Mouse (Mus musculus) midbrain, embryonic 11.5 days (tissue): ENCODE results near the gene Ldhal6b. TPM values are rescaled to one million over a fixed set of nuclear protein-coding genes. Genes with fewer than 3 reads are reported as not detected.
"Not testable (repeated sequence)": the region's sequence is repeated elsewhere in the genome, so short reads cannot be mapped to it uniquely, and the experiment has no call there.

Experiments used
- ATAC-seq: fragments of 200-750 bp; cut with Nextera tagmentation; 2 replicates; pipeline ENCODE4 v1.8.0; 2017; ENCODE audit warnings: moderate TSS enrichment, moderate library complexity; ENCODE audit not compliant: low FRiP score
- DNase-seq: peaks from one replicate; pipeline ENCODE4 v3.0.0; 2015; ENCODE audit warnings: low spot score; ENCODE audit errors: missing footprints
- H3K27ac ChIP-seq: fragments of 300-500 bp; sonication (generic); 2 replicates; pipeline ENCODE4 v1.5.1; 2014; ENCODE audit warnings: low read depth, low read length
- H3K27me3 ChIP-seq: fragments of 300-500 bp; sonication (generic); 2 replicates; pipeline ENCODE4 v1.6.1; 2014; ENCODE audit warnings: mild to moderate bottlenecking, low read length, moderate library complexity, mixed read lengths; ENCODE audit not compliant: control insufficient read depth, insufficient read depth
- H3K36me3 ChIP-seq: fragments of 300-500 bp; sonication (generic); 2 replicates; pipeline ENCODE4 v1.6.1; 2014; ENCODE audit warnings: mild to moderate bottlenecking, low read length, moderate library complexity, mixed read lengths; ENCODE audit not compliant: control insufficient read depth, insufficient read depth
- H3K4me1 ChIP-seq: fragments of 300-500 bp; sonication (generic); 2 replicates; pipeline ENCODE4 v1.6.1; 2014; ENCODE audit warnings: low read length; ENCODE audit not compliant: control insufficient read depth, insufficient read depth
- H3K4me2 ChIP-seq: fragments of 300-500 bp; sonication (generic); 2 replicates; pipeline ENCODE4 v1.6.1; 2014; ENCODE audit warnings: mild to moderate bottlenecking, moderate library complexity
- H3K4me3 ChIP-seq: fragments of 300-500 bp; sonication (generic); 2 replicates; pipeline ENCODE4 v1.5.1; 2014; ENCODE audit warnings: low read depth, low read length
- H3K9ac ChIP-seq: fragments of 300-500 bp; sonication (generic); 2 replicates; pipeline ENCODE4 v1.6.1; 2014; ENCODE audit warnings: low read length
- H3K9me3 ChIP-seq: fragments of 300-500 bp; sonication (generic); 2 replicates; pipeline ENCODE4 v1.6.1; 2016; ENCODE audit warnings: low read length; ENCODE audit not compliant: control insufficient read depth
- WGBS: fragments of 180-500 bp; shearing (Covaris S2); extraction: QIAGEN DNeasy Blood & Tissue Kit; methylation state at CpG from one replicate; pipeline ENCODE4 v1.1.7; 2014; 5-methylcytosine and 5-hydroxymethylcytosine counted together
- polyA plus RNA-seq: library from polyadenylated mRNA; unstranded; fragments of >200 nt; fragmentation: Nextera tagmentation; extraction: Ambion mirVana; gene quantifications from 2 replicates; pipeline ENCODE4 v1.2.1, GENCODE M21; 2014

The Ldhal6b gene
- not detected in 2 replicates for polyA plus RNA-seq

- no peak within 1 kb of the TSS for H3K4me2 ChIP-seq
- no peaks in the 10 kb centered on the region for H3K9me3 ChIP-seq
- WGBS: 97% methylated on average over 11 of the region's 11 CpGs
- H3K9ac ChIP-seq: no peak within 1 kb of the TSS
- H3K4me3 ChIP-seq: no peak within 1 kb of the TSS
- no peak for ATAC-seq
- H3K27me3 ChIP-seq: no peaks in the 10 kb centered on the region
- H3K36me3 ChIP-seq: no peaks in the 10 kb centered on the region; the same call in 1 of the 2 replicates
- no peak for DNase-seq
- no peaks in the 10 kb centered on the region for H3K4me1 ChIP-seq
- H3K27ac ChIP-seq: no peak within 1 kb of the TSS
Measured at GRCm38 (mm10) chr17:5418545-5418944, at the start of gene Ldhal6b. Ldhal6b (minus strand) TSS chr17:5418767.

- DNase-seq (no peak), ATAC-seq (no peak)
- no peaks in the 10 kb centered on the region for H3K9me3 ChIP-seq
- no peaks in the 10 kb centered on the region for H3K27me3 ChIP-seq
- WGBS: 55% methylated on average over 4 of the region's 4 CpGs
- H3K4me2 ChIP-seq: no peak overlapping the region
- H3K4me1 ChIP-seq: no peaks in the 10 kb centered on the region
- no peak overlapping the region for H3K9ac ChIP-seq
- no peaks in the 10 kb centered on the region for H3K36me3 ChIP-seq
- H3K27ac ChIP-seq: no peak overlapping the region
- H3K4me3 ChIP-seq: no peak overlapping the region
Measured at GRCm38 (mm10) chr17:5467177-5467576, 48.6 kb upstream of the Ldhal6b start.

GRCm38 (mm10) chr17:5466736-5467135, 48.2 kb upstream of the Ldhal6b start:
- H3K4me1 ChIP-seq: no peaks in the 10 kb centered on the region
- no peaks in the 10 kb centered on the region for H3K36me3 ChIP-seq
- 82% methylated on average over 8 of the region's 8 CpGs for WGBS
- H3K9ac ChIP-seq: no peak overlapping the region
- no peak overlapping the region for H3K27ac ChIP-seq
- DNase-seq (no peak), ATAC-seq (no peak)
- H3K4me2 ChIP-seq: no peak overlapping the region
- H3K27me3 ChIP-seq: no peaks in the 10 kb centered on the region
- H3K9me3 ChIP-seq: no peaks in the 10 kb centered on the region
- no peak overlapping the region for H3K4me3 ChIP-seq

- H3K9me3 ChIP-seq: no peaks in the 10 kb centered on the region
- no peak overlapping the region for H3K27ac ChIP-seq
- no peak overlapping the region for H3K9ac ChIP-seq
- H3K4me2 ChIP-seq: no peak overlapping the region
- 89% methylated on average over 2 of the region's 2 CpGs for WGBS
- H3K4me1 ChIP-seq: no peaks in the 10 kb centered on the region
- H3K4me3 ChIP-seq: no peak overlapping the region
- no peaks in the 10 kb centered on the region for H3K27me3 ChIP-seq
- no peak for ATAC-seq
- no peak for DNase-seq
- no peaks in the 10 kb centered on the region for H3K36me3 ChIP-seq
Measured at GRCm38 (mm10) chr17:5463912-5464311, 45.3 kb upstream of the Ldhal6b start.

- Histone ChIP-seq H3K36me3 (no peaks in the 10 kb centered on the region), H3K9ac (no peak overlapping the region), H3K27ac (no peak overlapping the region), H3K4me1 (no peaks in the 10 kb centered on the region), H3K9me3 (no peaks in the 10 kb centered on the region), H3K4me3 (no peak overlapping the region), H3K4me2 (no peak overlapping the region), H3K27me3 (no peaks in the 10 kb centered on the region)
- no peak for ATAC-seq
- 79% methylated on average over 4 of the region's 4 CpGs for WGBS
- no peak for DNase-seq
Measured at GRCm38 (mm10) chr17:5453657-5454056, 35.1 kb upstream of the Ldhal6b start.

GRCm38 (mm10) chr17:5443751-5444150, 25.2 kb upstream of the Ldhal6b start:
- Histone ChIP-seq H3K27ac (no peak overlapping the region), H3K36me3 (no peaks in the 10 kb centered on the region), H3K4me3 (no peak overlapping the region), H3K9me3 (no peaks in the 10 kb centered on the region), H3K4me2 (no peak overlapping the region), H3K9ac (no peak overlapping the region), H3K4me1 (no peaks in the 10 kb centered on the region; the same call in 1 of the 2 replicates), H3K27me3 (no peaks in the 10 kb centered on the region)
- 79% methylated on average over 5 of the region's 5 CpGs for WGBS
- DNase-seq: no peak
- ATAC-seq: no peak

GRCm38 (mm10) chr17:5443260-5443659, 24.7 kb upstream of the Ldhal6b start:
- H3K36me3 ChIP-seq: no peaks in the 10 kb centered on the region
- WGBS: 77% methylated on average over 3 of the region's 3 CpGs
- no peaks in the 10 kb centered on the region for H3K27me3 ChIP-seq
- H3K4me2 ChIP-seq: no peak overlapping the region
- ATAC-seq (no peak), DNase-seq (no peak)
- H3K9ac ChIP-seq: no peak overlapping the region
- no peaks in the 10 kb centered on the region; the same call in 1 of the 2 replicates for H3K4me1 ChIP-seq
- no peaks in the 10 kb centered on the region for H3K9me3 ChIP-seq
- H3K27ac ChIP-seq: no peak overlapping the region
- H3K4me3 ChIP-seq: no peak overlapping the region

GRCm38 (mm10) chr17:5442403-5442802, 23.8 kb upstream of the Ldhal6b start:
- not testable (repeated sequence) for H3K9me3 ChIP-seq, H3K4me3 ChIP-seq, ATAC-seq, H3K36me3 ChIP-seq, H3K4me1 ChIP-seq, H3K4me2 ChIP-seq, H3K27ac ChIP-seq, H3K9ac ChIP-seq, DNase-seq, H3K27me3 ChIP-seq
- 74% methylated on average over 5 of the region's 5 CpGs for WGBS

- Histone ChIP-seq H3K4me3 (peak within 1 kb of the TSS; percentile 70), H3K27ac (no peak within 1 kb of the TSS), H3K9ac (peak within 1 kb of the TSS; percentile 74), H3K9me3 (no peaks in the 10 kb centered on the region), H3K4me1 (no peaks in the 10 kb centered on the region; the same call in 1 of the 2 replicates), H3K36me3 (no peaks in the 10 kb centered on the region), H3K27me3 (no peaks in the 10 kb centered on the region), H3K4me2 (peak within 1 kb of the TSS; percentile 61)
- peak; percentile 91 for ATAC-seq
- peak; percentile 99 for DNase-seq
- under 1% methylated on average over 27 of the region's 27 CpGs for WGBS
Measured at GRCm38 (mm10) chr17:5440159-5440971, 21.8 kb upstream of the Ldhal6b start, which contains the start of gene Tmem242. Tmem242 (minus strand) TSS chr17:5440259.
